Mouse (Mus musculus): Measurements from ENCODE around the gene Osm.
A peak's percentile ranks its signal among the peaks of the same experiment; 100 is the strongest.

- peak; percentile 81 for TF ChIP-seq ZC3H11A (IDR thresholded peaks at IDR 0.05; ENCODE audit: borderline replicate concordance, low read depth, low read length)
- no peak for TF ChIP-seq CHD2 (IDR thresholded peaks at IDR 0.05; ENCODE audit: low read depth, low read length)
- TF ChIP-seq ZNF384 (IDR thresholded peaks at IDR 0.05; ENCODE audit: low read depth, low read length), result no peak
These were observed 22.4 kb downstream of the Osm start for GRCm38 (mm10) chr11:4258657-4259082.
